Mouse (Mus musculus): ENCODE results near the gene Olfr10. TPM values are rescaled to one million over a fixed set of nuclear protein-coding genes. Genes with fewer than 3 reads are reported as not detected.
A peak's percentile ranks its signal among the peaks of the same experiment; 100 is the strongest.

The Olfr10 gene
- polyA plus RNA-seq (2014; fragmentation: Nextera tagmentation; extraction: Ambion mirVana) = not detected in 2 replicates

DNA sequence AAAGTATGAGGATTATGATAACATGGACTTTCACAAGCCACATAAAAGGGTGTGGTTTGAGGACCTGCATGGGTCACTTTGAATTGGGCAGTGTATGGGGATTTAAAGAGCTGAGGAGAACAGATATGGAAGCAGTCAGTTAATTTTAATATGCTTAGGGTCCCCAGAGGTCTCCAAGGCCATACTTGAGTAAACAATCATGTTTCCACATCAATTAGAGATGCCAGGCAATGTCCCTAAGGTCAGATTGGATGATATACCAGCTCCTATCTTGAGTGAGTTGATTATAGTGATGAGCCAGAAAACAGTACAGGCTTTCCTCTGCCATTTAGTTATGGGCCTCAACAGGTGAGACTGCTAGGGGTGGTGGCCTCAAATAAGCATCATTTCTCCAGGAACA lies at the start of gene Olfr10:
Gene Olfr10 (plus strand): TSS at position 301 of the 400 bp plus-strand sequence.
- H3K27ac ChIP-seq (replicated peaks in 1 of 2; ENCODE audit: control insufficient read depth in 1 of 2, insufficient read depth in 1 of 2, low read depth in 2 of 2, low read length in 2 of 2) = no peak within 1 kb of the TSS
- no peak for ATAC-seq (ENCODE audit: insufficient number of reproducible peaks, insufficient read depth, low FRiP score, low read depth)
- no peaks in the 10 kb centered on the region for H3K27me3 ChIP-seq (ENCODE audit: control insufficient read depth, insufficient read depth, low read length)
- no peaks in the 10 kb centered on the region for H3K36me3 ChIP-seq (ENCODE audit: control insufficient read depth, insufficient read depth, low read length)
- no peaks in the 10 kb centered on the region for H3K9me3 ChIP-seq (ENCODE audit: control insufficient read depth, low read length)
- no peak within 1 kb of the TSS for H3K4me3 ChIP-seq (ENCODE audit: control insufficient read depth in 1 of 2, insufficient read depth in 1 of 2, low read depth in 1 of 2, low read length in 2 of 2)
- no peaks in the 10 kb centered on the region for H3K4me1 ChIP-seq (ENCODE audit: control insufficient read depth in 2 of 2, insufficient read depth in 2 of 2, low read length in 2 of 2)
- no peak within 1 kb of the TSS for H3K9ac ChIP-seq (ENCODE audit: low read length)
- no peak within 1 kb of the TSS for H3K4me2 ChIP-seq (ENCODE audit: low read length)

DNA sequence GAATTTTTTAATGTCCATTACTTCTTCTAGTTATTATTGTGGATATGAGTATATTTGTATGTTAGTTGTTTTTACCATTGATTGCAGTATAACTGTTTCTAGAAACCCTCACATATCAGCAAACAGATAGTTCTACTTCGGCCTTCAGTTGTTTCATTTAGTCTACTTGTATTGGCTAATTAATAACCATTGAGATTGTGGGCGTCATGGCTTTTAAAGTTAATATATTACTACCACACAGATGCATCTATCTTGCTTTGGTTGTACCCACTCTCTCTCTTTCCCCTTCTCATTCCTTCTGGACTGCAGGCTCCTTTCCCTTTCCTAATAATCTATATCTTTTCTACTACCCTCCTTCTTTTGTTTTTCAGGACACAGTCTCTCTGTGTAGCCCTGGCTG lies 45.2 kb upstream of the Olfr10 start:
- H3K27ac ChIP-seq (replicated peaks in 1 of 2; ENCODE audit: control insufficient read depth in 1 of 2, insufficient read depth in 1 of 2, low read depth in 2 of 2, low read length in 2 of 2) = no peak overlapping the region
- no peaks in the 10 kb centered on the region for H3K9me3 ChIP-seq (ENCODE audit: control insufficient read depth, low read length)
- H3K4me2 ChIP-seq (ENCODE audit: low read length) = no peak overlapping the region
- H3K36me3 ChIP-seq (ENCODE audit: control insufficient read depth, insufficient read depth, low read length) = peaks cover 87% of the 10 kb centered on the region
- H3K4me1 ChIP-seq (ENCODE audit: control insufficient read depth in 2 of 2, insufficient read depth in 2 of 2, low read length in 2 of 2) = peaks cover 0 to 12% of the 10 kb centered on the region in 2 experiments; a peak in 2 of 4 replicates
- 91% methylated on average over 2 of the region's 2 CpGs for WGBS
- no peak for ATAC-seq (ENCODE audit: insufficient number of reproducible peaks, insufficient read depth, low FRiP score, low read depth)
- no peak overlapping the region for H3K9ac ChIP-seq (ENCODE audit: low read length)
- H3K27me3 ChIP-seq (ENCODE audit: control insufficient read depth, insufficient read depth, low read length) = no peaks in the 10 kb centered on the region
- H3K4me3 ChIP-seq (ENCODE audit: control insufficient read depth in 1 of 2, insufficient read depth in 1 of 2, low read depth in 1 of 2, low read length in 2 of 2) = no peak overlapping the region

DNA sequence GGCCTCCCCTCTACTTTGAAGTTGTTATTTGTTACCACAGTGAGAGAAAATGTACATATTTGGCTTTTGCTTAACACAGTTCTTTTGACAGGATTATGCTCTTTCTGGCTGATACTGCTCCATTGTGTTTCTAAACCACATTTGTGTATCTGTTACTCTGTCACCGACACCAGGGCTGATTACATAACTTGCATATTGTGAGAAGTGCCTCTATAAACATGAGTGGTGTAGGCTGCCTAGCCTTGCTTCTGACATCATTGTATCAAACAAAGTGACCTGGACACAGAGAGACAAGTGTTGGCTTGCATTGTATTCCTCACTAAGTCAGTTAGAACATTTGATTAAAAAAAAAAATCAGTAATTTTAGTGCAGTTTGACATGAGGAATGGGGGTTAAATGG lies 44.7 kb upstream of the Olfr10 start:
- H3K27me3 ChIP-seq (ENCODE audit: control insufficient read depth, insufficient read depth, low read length) = no peaks in the 10 kb centered on the region

DNA sequence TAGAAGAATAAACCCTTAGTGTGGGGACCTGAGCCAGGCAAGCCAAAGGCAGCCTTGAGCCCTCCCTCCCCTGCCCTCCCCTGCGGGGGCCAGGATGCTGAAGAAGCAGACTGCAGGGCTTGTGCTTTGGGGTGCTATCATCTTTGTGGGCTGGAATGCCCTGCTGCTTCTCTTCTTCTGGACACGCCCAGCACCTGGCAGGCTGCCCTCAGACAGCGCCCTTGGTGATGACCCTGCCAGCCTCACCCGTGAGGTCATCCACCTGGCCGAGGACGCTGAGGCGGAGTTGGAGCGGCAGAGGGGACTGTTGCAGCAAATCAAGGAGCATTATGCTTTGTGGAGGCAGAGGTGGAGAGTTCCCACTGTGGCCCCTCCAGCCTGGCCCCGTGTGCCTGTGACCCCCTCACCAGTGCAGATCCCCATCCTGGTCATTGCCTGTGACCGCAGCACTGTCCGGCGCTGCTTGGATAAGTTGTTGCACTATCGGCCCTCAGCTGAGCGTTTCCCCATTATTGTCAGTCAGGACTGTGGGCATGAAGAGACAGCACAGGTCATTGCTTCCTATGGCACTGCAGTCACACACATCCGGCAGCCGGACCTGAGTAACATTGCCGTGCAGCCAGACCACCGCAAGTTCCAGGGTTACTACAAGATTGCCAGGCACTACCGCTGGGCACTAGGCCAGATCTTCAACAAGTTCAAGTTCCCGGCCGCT lies 43.8 kb upstream of the Olfr10 start:
- H3K27me3 ChIP-seq (ENCODE audit: control insufficient read depth, insufficient read depth, low read length) = no peaks in the 10 kb centered on the region
- WGBS = 80% methylated on average over 21 of the region's 21 CpGs
- H3K9ac ChIP-seq (ENCODE audit: low read length) = no peak overlapping the region
- no peaks in the 10 kb centered on the region for H3K9me3 ChIP-seq (ENCODE audit: control insufficient read depth, low read length)
- H3K4me2 ChIP-seq (ENCODE audit: low read length) = no peak overlapping the region
- H3K4me3 ChIP-seq (ENCODE audit: control insufficient read depth in 1 of 2, insufficient read depth in 1 of 2, low read depth in 1 of 2, low read length in 2 of 2) = no peak overlapping the region
- no peak for ATAC-seq (ENCODE audit: insufficient number of reproducible peaks, insufficient read depth, low FRiP score, low read depth)
- peaks cover 0 to 12% of the 10 kb centered on the region in 2 experiments; a peak in 2 of 4 replicates for H3K4me1 ChIP-seq (ENCODE audit: control insufficient read depth in 2 of 2, insufficient read depth in 2 of 2, low read length in 2 of 2)
- peak overlapping the region in 1 of 2 experiments; percentile 24; a peak in 1 of 4 replicates for H3K27ac ChIP-seq (replicated peaks in 1 of 2; ENCODE audit: control insufficient read depth in 1 of 2, insufficient read depth in 1 of 2, low read depth in 2 of 2, low read length in 2 of 2)
- H3K36me3 ChIP-seq (ENCODE audit: control insufficient read depth, insufficient read depth, low read length) = peaks cover 78% of the 10 kb centered on the region

More for the DNA sequence above, 44.7 kb upstream of the Olfr10 start:
- Histone ChIP-seq H3K27ac (replicated peaks in 1 of 2; ENCODE audit: control insufficient read depth in 1 of 2, insufficient read depth in 1 of 2, low read depth in 2 of 2, low read length in 2 of 2) (no peak overlapping the region), H3K4me2 (ENCODE audit: low read length) (no peak overlapping the region), H3K4me3 (ENCODE audit: control insufficient read depth in 1 of 2, insufficient read depth in 1 of 2, low read depth in 1 of 2, low read length in 2 of 2) (no peak overlapping the region), H3K4me1 (ENCODE audit: control insufficient read depth in 2 of 2, insufficient read depth in 2 of 2, low read length in 2 of 2) (peaks cover 0 to 12% of the 10 kb centered on the region in 2 experiments; a peak in 2 of 4 replicates), H3K9ac (ENCODE audit: low read length) (no peak overlapping the region), H3K9me3 (ENCODE audit: control insufficient read depth, low read length) (no peaks in the 10 kb centered on the region), H3K36me3 (ENCODE audit: control insufficient read depth, insufficient read depth, low read length) (peaks cover 87% of the 10 kb centered on the region)
- 47% methylated on average over 1 of the region's 1 CpGs for WGBS
- no peak for ATAC-seq (ENCODE audit: insufficient number of reproducible peaks, insufficient read depth, low FRiP score, low read depth)

DNA sequence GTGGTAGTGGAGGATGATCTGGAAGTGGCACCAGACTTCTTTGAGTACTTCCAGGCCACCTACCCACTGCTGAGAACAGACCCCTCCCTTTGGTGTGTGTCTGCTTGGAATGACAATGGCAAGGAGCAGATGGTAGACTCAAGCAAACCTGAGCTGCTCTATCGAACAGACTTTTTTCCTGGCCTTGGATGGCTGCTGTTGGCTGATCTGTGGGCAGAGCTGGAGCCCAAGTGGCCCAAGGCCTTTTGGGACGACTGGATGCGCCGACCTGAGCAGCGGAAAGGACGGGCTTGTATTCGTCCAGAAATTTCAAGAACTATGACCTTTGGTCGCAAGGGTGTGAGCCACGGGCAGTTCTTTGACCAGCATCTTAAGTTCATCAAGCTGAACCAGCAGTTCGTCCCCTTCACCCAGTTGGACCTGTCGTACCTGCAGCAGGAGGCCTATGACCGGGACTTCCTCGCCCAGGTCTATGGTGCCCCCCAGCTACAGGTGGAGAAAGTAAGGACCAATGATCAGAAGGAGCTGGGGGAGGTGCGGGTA lies 43.2 kb upstream of the Olfr10 start:
- peaks cover 71% of the 10 kb centered on the region for H3K36me3 ChIP-seq (ENCODE audit: control insufficient read depth, insufficient read depth, low read length)
- 94% methylated on average over 14 of the region's 14 CpGs for WGBS
- no peak for ATAC-seq (ENCODE audit: insufficient number of reproducible peaks, insufficient read depth, low FRiP score, low read depth)

DNA sequence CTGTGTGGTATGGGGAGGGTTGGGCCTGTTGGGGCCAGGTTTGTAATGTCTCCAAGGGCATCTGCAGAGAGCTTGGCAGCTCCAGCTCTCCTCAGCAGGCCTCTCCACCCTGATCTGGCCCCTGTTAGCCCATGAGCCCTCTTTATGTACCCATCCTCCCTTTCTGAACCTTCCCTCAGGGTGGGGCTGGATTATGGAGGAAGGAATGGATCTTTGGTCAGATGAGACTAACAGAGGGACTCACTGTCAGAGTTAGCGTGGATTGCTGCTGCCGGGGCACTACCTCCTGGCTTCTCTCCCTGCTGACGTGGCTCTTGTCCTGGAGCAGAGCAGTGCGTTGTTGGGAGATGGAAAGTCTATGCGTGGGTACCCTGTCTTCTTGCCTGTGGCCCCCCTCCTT lies 42.3 kb upstream of the Olfr10 start:
- Histone ChIP-seq H3K27me3 (ENCODE audit: control insufficient read depth, insufficient read depth, low read length) (no peaks in the 10 kb centered on the region), H3K27ac (replicated peaks in 1 of 2; ENCODE audit: control insufficient read depth in 1 of 2, insufficient read depth in 1 of 2, low read depth in 2 of 2, low read length in 2 of 2) (no peak overlapping the region), H3K4me1 (ENCODE audit: control insufficient read depth in 2 of 2, insufficient read depth in 2 of 2, low read length in 2 of 2) (peaks cover 6 to 22% of the 10 kb centered on the region in 2 experiments), H3K4me2 (ENCODE audit: low read length) (no peak overlapping the region), H3K9ac (ENCODE audit: low read length) (no peak overlapping the region), H3K9me3 (ENCODE audit: control insufficient read depth, low read length) (no peaks in the 10 kb centered on the region), H3K36me3 (ENCODE audit: control insufficient read depth, insufficient read depth, low read length) (peaks cover 65% of the 10 kb centered on the region), H3K4me3 (ENCODE audit: control insufficient read depth in 1 of 2, insufficient read depth in 1 of 2, low read depth in 1 of 2, low read length in 2 of 2) (no peak overlapping the region)
- 89% methylated on average over 5 of the region's 5 CpGs for WGBS
- no peak for ATAC-seq (ENCODE audit: insufficient number of reproducible peaks, insufficient read depth, low FRiP score, low read depth)

More for the DNA sequence above, 43.2 kb upstream of the Olfr10 start:
- Histone ChIP-seq H3K4me3 (ENCODE audit: control insufficient read depth in 1 of 2, insufficient read depth in 1 of 2, low read depth in 1 of 2, low read length in 2 of 2) (no peak overlapping the region), H3K4me2 (ENCODE audit: low read length) (no peak overlapping the region), H3K9ac (ENCODE audit: low read length) (no peak overlapping the region), H3K27me3 (ENCODE audit: control insufficient read depth, insufficient read depth, low read length) (no peaks in the 10 kb centered on the region), H3K4me1 (ENCODE audit: control insufficient read depth in 2 of 2, insufficient read depth in 2 of 2, low read length in 2 of 2) (peaks cover 0 to 13% of the 10 kb centered on the region in 2 experiments; a peak in 2 of 4 replicates), H3K9me3 (ENCODE audit: control insufficient read depth, low read length) (no peaks in the 10 kb centered on the region), H3K27ac (replicated peaks in 1 of 2; ENCODE audit: control insufficient read depth in 1 of 2, insufficient read depth in 1 of 2, low read depth in 2 of 2, low read length in 2 of 2) (0 out of 4 replicates have a peak overlapping the region, but pooled peaks of 1 of the 2 experiments have one; percentile 9)

DNA sequence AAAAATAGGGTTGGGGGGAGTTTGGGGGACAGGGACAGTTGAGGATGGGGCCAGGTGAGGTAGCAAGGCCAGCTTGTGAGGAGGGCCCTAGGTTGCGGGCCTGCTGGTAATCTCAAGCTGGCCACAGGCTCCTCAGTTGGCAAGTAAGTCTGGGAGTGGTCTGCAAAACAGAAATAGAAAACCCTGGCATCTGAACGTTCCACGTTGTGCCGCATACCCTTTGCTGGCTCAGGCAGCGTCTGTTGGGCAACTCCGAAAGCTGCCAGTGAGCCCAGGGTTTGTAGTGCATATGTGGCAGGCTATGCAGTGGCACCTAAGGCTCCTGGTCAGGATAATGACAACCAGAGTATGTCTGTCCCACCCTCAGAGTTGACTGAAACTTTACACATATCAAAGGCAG lies 41.4 kb upstream of the Olfr10 start:
- ATAC-seq (ENCODE audit: insufficient number of reproducible peaks, insufficient read depth, low FRiP score, low read depth) = no peak
- no peak overlapping the region for H3K4me3 ChIP-seq (ENCODE audit: control insufficient read depth in 1 of 2, insufficient read depth in 1 of 2, low read depth in 1 of 2, low read length in 2 of 2)
- no peaks in the 10 kb centered on the region for H3K9me3 ChIP-seq (ENCODE audit: control insufficient read depth, low read length)
- 84% methylated on average over 6 of the region's 6 CpGs for WGBS
- H3K4me1 ChIP-seq (ENCODE audit: control insufficient read depth in 2 of 2, insufficient read depth in 2 of 2, low read length in 2 of 2) = peaks cover 13 to 30% of the 10 kb centered on the region in 2 experiments
- no peak overlapping the region for H3K4me2 ChIP-seq (ENCODE audit: low read length)
- H3K27me3 ChIP-seq (ENCODE audit: control insufficient read depth, insufficient read depth, low read length) = no peaks in the 10 kb centered on the region
- H3K27ac ChIP-seq (replicated peaks in 1 of 2; ENCODE audit: control insufficient read depth in 1 of 2, insufficient read depth in 1 of 2, low read depth in 2 of 2, low read length in 2 of 2) = no peak overlapping the region
- H3K36me3 ChIP-seq (ENCODE audit: control insufficient read depth, insufficient read depth, low read length) = peaks cover 60% of the 10 kb centered on the region
- no peak overlapping the region for H3K9ac ChIP-seq (ENCODE audit: low read length)
